Mouse (Mus musculus): ENCODE data around the gene 2410004B18Rik.

2410004B18Rik gene

GRCm38 (mm10) chr3:145937505-145938404, at the start of gene 2410004B18Rik:
Gene 2410004B18Rik, plus strand, starts transcription at chr3:145938014.
- in situ Hi-C loops (cut with MboI; ENCODE audit: low sequenced_read_pairs): no loop called here

GRCm38 (mm10) chr3:145890346-145891132, 47.3 kb upstream of the 2410004B18Rik start:
- in situ Hi-C loops (cut with MboI; ENCODE audit: low sequenced_read_pairs): loop anchor here (25.0 kb wide), 1 partner anchor 478 kb away; no protein-coding TSS in a partner anchor

GRCm38 (mm10) chr3:145892451-145892850, 45.4 kb upstream of the 2410004B18Rik start:
- in situ Hi-C loops (cut with MboI; ENCODE audit: low sequenced_read_pairs): loop anchor here (25.0 kb wide), 1 partner anchor 480 kb away; no protein-coding TSS in a partner anchor

GRCm38 (mm10) chr3:145894131-145894530, 43.7 kb upstream of the 2410004B18Rik start:
- in situ Hi-C loops (cut with MboI; ENCODE audit: low sequenced_read_pairs): loop anchor here (25.0 kb wide), 1 partner anchor 482 kb away; no protein-coding TSS in a partner anchor

- in situ Hi-C loops (cut with MboI; ENCODE audit: low sequenced_read_pairs): loop anchor here (25.0 kb wide), 1 partner anchor 485 kb away; no protein-coding TSS in a partner anchor
These were observed 40.1 kb upstream of the 2410004B18Rik start for GRCm38 (mm10) chr3:145897749-145898148.

- in situ Hi-C loops (cut with MboI; ENCODE audit: low sequenced_read_pairs): loop anchor here (25.0 kb wide), 2 partner anchors 288 to 488 kb away; no protein-coding TSS in a partner anchor
These were observed 38.0 kb upstream of the 2410004B18Rik start for GRCm38 (mm10) chr3:145899832-145900231.

- in situ Hi-C loops (cut with MboI; ENCODE audit: low sequenced_read_pairs): loop anchor here (25.0 kb wide), 1 partner anchor 291 kb away; no protein-coding TSS in a partner anchor
These were observed 34.3 kb upstream of the 2410004B18Rik start for GRCm38 (mm10) chr3:145903530-145903929.

GRCm38 (mm10) chr3:145904850-145905776, 32.7 kb upstream of the 2410004B18Rik start:
- in situ Hi-C loops (cut with MboI; ENCODE audit: low sequenced_read_pairs): loop anchor here (25.0 kb wide), 1 partner anchor 293 kb away; no protein-coding TSS in a partner anchor

GRCm38 (mm10) chr3:145906582-145906981, 31.2 kb upstream of the 2410004B18Rik start:
- in situ Hi-C loops (cut with MboI; ENCODE audit: low sequenced_read_pairs): loop anchor here (25.0 kb wide), 1 partner anchor 294 kb away; no protein-coding TSS in a partner anchor

GRCm38 (mm10) chr3:145912512-145912911, 25.3 kb upstream of the 2410004B18Rik start:
- in situ Hi-C loops (cut with MboI; ENCODE audit: low sequenced_read_pairs): loop anchor here (25.0 kb wide), 1 partner anchor 300 kb away; no protein-coding TSS in a partner anchor

- in situ Hi-C loops (cut with MboI; ENCODE audit: low sequenced_read_pairs): loop anchor here (25.0 kb wide), 1 partner anchor 301 kb away; no protein-coding TSS in a partner anchor
These were observed 24.6 kb upstream of the 2410004B18Rik start for GRCm38 (mm10) chr3:145913263-145913662.

GRCm38 (mm10) chr3:145913942-145914341, 23.9 kb upstream of the 2410004B18Rik start:
- in situ Hi-C loops (cut with MboI; ENCODE audit: low sequenced_read_pairs): loop anchor here (25.0 kb wide), 1 partner anchor 302 kb away; no protein-coding TSS in a partner anchor

- in situ Hi-C loops (cut with MboI; ENCODE audit: low sequenced_read_pairs): loop anchor here (25.0 kb wide), 1 partner anchor 304 kb away; no protein-coding TSS in a partner anchor
These were observed 21.4 kb upstream of the 2410004B18Rik start for GRCm38 (mm10) chr3:145916374-145916773.

- in situ Hi-C loops (cut with MboI; ENCODE audit: low sequenced_read_pairs): loop anchor here (25.0 kb wide), 1 partner anchor 305 kb away; no protein-coding TSS in a partner anchor
These were observed 21.0 kb upstream of the 2410004B18Rik start for GRCm38 (mm10) chr3:145916826-145917225.

- in situ Hi-C loops (cut with MboI; ENCODE audit: low sequenced_read_pairs): loop anchor here (25.0 kb wide), 1 partner anchor 310 kb away; no protein-coding TSS in a partner anchor
These were observed 15.6 kb upstream of the 2410004B18Rik start, which contains the start of gene Bcl10 for GRCm38 (mm10) chr3:145922019-145922854. Gene Bcl10, plus strand, starts transcription at chr3:145922804.

- in situ Hi-C loops (cut with MboI; ENCODE audit: low sequenced_read_pairs): loop anchor here (25.0 kb wide), 1 partner anchor 311 kb away; no protein-coding TSS in a partner anchor
These were observed 14.8 kb upstream of the 2410004B18Rik start for GRCm38 (mm10) chr3:145922971-145923370.

GRCm38 (mm10) chr3:145923874-145924577, 13.8 kb upstream of the 2410004B18Rik start:
- in situ Hi-C loops (cut with MboI; ENCODE audit: low sequenced_read_pairs): loop anchor here (25.0 kb wide), 1 partner anchor 312 kb away; no protein-coding TSS in a partner anchor

Measured in CH12F3 (cell line).